Mouse (Mus musculus) mouse embryonic stem cell (cell line): ENCODE measurements at regions not wholly inside any gene's neighbourhood (a gene's known extent, or its start where the extent isn't known, plus 50 kb on each side); places are given as distances from the start of the nearest gene placed in this dataset.

ENCODE experiments used
- in situ Hi-C, 2 experiments: fragments of 300-500 bp; cut with MboI; formaldehyde crosslinking; loops; 1 replicate in 1 of 2; 3 replicates in 1 of 2; pipeline ENCODE4 v1.14.3; 2019 to 2020; ENCODE audit warnings: low sequenced_read_pairs in 2 of 2, low pct_unique_long_range_greater_than_20kb in 1 of 2, mixed read lengths in 1 of 2; ENCODE audit not compliant: unreplicated experiment in 1 of 2

- in situ Hi-C loops = no loop called here
Observed at GRCm38 (mm10) chr7:145135971-145136370, 71.9 kb downstream of the 1810010D01Rik start.

GRCm38 (mm10) chr7:145132506-145132905 lies 75.4 kb downstream of the 1810010D01Rik start:
- in situ Hi-C loops = no loop called here

DNA sequence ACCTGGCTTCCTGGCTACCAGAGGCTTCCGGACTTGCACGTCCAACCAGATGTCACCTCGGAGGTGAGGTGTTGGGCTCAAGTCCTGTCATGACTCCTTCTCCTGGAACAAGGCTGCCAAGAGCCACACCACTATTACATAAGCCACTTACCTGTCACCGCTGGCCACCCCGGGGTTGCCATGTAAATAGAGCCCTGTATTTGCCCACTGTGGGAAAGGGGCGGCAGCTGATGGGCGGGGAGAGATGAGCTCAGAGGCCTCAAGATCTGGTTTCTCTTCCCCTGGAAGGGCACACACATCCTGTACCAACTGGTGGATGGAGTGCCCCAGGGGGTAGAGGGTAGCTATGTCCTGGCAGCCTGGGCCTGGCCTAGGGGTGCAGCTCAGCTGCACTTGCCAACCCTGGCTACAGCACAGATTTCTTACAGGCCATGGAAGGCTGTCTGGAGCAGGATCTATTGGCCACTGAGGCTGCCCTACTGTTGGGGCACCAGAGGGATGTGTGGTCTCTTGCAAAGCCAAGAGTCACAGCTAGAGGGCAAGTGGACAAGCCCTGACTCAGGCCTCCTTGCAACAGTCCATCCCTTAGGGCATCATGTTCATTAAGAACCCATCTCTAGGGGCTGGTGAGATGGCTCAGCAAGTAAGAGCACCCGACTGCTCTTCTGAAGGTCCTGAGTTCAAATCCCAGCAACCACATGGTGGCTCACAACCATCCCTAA lies 76.3 kb downstream of the 1810010D01Rik start:
- in situ Hi-C loops = no loop called here

DNA sequence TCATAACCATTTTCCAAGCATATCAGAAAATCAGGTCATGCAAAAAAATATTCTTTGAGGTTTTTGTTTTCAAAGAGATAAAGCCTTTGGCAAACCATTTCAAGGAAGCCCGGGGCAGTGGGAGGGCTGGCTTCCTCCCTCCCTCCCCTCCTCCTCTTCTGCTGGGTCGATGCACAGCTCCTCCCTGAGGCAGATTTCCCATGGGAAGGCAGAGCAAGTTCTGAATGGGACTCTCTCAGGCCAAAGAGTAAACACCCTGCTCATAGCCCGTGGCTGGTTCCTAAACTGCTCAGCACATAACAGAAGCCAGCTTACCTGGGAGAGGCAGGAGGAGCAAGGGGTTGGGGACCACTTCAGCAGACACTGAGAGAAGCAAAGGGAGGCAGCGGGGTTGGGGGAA lies 77.9 kb downstream of the 1810010D01Rik start:
- in situ Hi-C loops = no loop called here

DNA sequence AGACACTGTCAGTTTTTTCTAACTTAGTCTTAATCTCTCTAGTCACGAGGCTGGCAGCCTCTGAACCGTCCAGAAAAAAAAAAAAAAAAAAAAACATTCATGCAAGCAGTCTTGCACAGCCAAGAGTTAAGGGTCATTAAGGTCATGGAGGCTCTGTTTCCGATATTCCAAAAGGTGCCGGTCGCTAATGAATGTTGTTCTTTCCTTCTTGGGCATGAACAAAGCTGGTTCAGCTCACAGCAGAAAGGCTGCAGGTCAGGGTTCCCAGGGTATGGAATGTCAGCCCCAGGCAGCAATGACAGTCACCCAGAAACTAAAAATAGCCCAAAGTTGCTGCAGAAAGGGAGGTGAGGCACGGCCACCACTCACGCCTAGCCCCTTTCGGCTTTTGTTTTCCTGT lies 80.3 kb downstream of the 1810010D01Rik start:
- in situ Hi-C loops = no loop called here

GRCm38 (mm10) chr7:145127180-145127579 lies 80.7 kb downstream of the 1810010D01Rik start:
- in situ Hi-C loops = no loop called here

DNA sequence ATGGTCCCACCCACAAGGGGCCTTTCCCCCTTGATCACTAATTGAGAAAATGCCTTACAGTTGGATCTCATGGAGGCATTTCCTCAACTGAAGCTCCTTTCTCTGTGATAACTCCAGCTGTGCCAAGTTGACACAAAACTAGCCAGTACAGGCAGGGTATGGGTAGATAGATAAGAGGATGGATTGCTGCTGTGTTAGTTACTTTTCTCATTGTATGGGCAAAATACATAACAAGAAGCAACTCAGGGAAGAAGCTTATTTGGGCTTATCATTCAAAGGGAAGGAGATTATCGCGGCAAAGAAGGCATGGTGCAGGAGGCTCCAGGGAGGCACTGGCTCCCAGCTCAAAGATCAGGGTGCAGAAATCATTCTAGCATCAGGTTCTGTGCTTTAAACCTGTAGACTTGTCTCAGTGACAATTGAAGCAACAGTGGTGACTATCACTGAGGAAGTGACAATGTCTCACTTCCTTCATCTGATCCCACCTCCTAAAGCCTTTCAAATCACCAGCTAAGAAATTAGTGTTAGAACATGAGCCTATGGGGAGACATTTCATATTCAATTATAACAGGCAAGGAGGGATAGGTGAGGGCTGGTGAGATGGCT lies 83.8 kb downstream of the 1810010D01Rik start:
- in situ Hi-C loops = no loop called here

DNA sequence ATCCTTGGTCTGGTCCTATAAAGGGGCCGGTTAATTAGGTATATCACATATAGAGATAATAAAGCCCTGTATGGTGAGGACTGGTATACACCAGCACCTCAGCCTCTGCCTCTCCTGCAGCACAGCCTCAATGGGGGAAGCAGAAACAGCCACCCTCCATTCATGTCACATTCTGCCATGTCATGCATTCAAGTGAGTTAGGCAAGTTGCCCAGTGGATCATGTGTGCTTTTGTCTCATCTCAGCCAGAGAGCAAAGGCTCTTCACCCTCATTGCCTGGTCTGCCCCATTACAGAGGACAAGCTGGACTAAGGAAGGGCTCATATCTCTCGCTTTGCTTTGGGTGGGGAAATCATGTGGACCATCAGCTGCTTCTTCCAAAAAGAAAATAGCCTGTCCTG lies 85.4 kb downstream of the 1810010D01Rik start:
- in situ Hi-C loops = no loop called here

GRCm38 (mm10) chr7:145118406-145118805 lies 89.5 kb downstream of the 1810010D01Rik start:
- in situ Hi-C loops = loop anchor here in 1 of 2 experiments (10.0 kb wide), 1 partner anchor 184 kb away; the partner anchor contains the start of gene Ccnd1

- in situ Hi-C loops = loop anchor here in 1 of 2 experiments (10.0 kb wide), 1 partner anchor 180 kb away; the partner anchor contains the start of gene Ccnd1
Observed at GRCm38 (mm10) chr7:145114660-145115059, 93.3 kb downstream of the 1810010D01Rik start.

GRCm38 (mm10) chr7:145114145-145114544 lies 93.8 kb downstream of the 1810010D01Rik start:
- in situ Hi-C loops = loop anchor here in 1 of 2 experiments (10.0 kb wide), 1 partner anchor 179 kb away; the partner anchor contains the start of gene Ccnd1

DNA sequence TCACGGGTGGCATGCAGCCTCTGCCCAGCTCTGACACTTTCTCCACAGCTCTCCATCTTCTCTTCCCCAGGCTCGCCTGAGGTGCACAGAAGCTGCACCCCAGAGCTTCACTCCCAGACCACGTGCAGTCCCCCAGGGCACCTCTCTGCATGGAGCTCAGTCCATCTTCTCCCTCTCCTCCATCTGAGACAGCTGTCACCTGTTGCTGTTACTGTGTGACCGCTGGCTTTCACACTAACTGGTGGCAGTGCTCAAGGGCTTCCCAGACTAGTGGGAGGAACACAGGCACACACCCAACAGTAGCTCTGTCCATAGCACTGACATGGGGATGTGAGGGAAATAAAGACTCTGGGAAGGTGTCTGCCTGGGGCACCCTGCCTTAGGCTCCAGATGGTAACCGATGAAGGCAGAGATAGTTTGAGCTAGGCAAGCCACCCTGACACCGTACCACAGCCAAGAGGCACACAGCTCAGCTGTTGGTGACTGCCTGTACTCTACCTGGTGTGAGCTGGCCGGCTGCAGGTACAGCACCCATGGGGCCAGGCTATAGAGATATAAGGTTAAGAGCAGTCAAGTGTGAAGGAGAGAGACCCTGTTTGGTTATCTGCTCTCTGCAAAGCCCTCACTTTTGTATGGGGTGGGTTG lies 94.9 kb downstream of the 1810010D01Rik start:
- in situ Hi-C loops = loop anchor here in 1 of 2 experiments (10.0 kb wide), 1 partner anchor 178 kb away; the partner anchor contains the start of gene Ccnd1

DNA sequence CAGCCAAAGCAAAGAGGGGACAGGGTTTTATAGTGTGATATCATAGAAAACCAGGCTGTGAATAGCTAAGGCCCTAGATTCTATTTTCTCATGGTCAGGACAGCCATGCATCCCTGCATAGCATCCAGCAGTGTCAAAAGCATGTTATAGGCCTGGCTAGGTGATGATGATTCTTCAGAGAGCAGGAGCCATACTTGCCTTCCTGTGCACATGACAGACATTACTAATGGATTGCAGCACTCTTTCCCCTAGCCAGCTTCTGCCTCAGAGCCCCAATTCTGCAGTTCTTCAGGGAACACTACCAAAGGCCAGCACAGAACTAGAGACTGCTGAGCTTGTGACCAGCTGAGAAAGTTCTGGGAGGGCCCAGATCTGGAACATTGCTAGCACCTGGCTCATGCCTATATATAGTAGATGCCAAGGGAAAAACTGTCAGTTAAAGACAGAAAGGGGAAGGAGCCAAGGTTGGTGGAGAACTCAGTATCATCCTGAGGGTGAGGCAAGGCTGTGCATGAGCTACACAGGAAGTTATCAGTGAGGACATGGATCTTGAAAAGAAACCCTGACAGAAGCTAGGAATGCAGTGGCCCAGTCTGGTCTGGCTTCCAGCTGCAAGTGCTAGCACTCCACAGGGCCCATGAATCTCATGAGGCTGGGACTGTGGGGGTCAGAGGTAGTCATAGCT lies 95.6 kb downstream of the 1810010D01Rik start:
- in situ Hi-C loops = loop anchor here in 1 of 2 experiments (10.0 kb wide), 1 partner anchor 177 kb away; the partner anchor contains the start of gene Ccnd1

- in situ Hi-C loops = loop anchor here in 1 of 2 experiments (10.0 kb wide), 1 partner anchor 177 kb away; the partner anchor contains the start of gene Ccnd1
Observed at GRCm38 (mm10) chr7:145111252-145112131, 96.4 kb downstream of the 1810010D01Rik start.

DNA sequence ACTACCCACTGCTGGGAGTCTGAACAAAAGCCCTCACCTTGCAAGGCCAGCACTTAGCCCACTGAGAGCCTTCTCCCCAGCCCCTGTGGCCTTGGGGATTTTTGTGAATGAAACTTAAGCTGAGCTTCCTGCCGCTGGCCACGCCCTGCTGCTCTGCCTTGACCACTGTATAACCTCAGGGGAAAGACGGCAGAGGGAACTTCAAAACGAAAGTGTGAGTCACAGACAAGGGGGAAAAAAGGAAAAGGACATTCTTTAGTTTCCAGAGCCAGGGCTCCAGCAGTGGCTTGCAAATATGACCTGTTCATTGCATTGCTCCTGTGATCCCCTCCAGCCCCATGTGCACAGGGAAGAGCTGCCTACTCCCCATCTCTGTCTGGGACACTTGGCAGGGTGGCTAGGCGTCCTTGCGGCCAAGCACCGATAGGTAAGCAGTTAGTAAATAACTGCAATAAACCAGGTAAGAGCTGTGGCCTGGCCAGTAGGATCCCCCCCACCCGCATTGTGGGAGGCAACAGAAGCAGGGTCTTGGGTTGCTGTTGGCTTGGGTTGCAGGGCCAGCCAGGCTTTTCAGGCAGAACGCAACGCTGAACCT lies 97.2 kb downstream of the 1810010D01Rik start:
- in situ Hi-C loops = loop anchor here in 1 of 2 experiments (10.0 kb wide), 1 partner anchor 176 kb away; the partner anchor contains the start of gene Ccnd1

DNA sequence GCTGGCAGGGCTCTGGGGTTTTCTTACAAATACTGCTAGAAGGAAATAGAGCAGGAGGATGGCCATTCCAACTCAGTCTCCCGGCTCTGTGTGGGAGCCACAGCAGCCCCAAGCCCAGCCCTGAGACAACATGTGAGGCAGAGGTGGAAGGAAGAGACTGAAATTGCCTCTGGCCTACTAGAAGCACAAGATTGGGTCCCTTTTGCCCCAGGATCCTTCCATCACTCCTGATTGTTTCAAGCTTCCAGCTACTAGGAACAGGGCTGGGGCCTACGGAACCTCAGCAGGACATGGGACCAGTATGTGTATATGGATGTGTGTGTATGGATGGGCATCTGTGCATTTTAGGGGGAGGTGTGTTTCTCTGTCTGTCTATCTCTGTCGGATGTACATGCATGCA lies 97.9 kb downstream of the 1810010D01Rik start:
- in situ Hi-C loops = loop anchor here in 1 of 2 experiments (10.0 kb wide), 1 partner anchor 175 kb away; the partner anchor contains the start of gene Ccnd1

- in situ Hi-C loops = no loop called here
Observed at GRCm38 (mm10) chr7:145109471-145109870, 98.4 kb downstream of the 1810010D01Rik start.
